Mouse (Mus musculus) C2C12 (cell line): ENCODE measurements at regions not wholly inside any gene's neighbourhood (a gene's known extent, or its start where the extent isn't known, plus 50 kb on each side); places are given as distances from the start of the nearest gene placed in this dataset.

ENCODE experiments used
- CEBPB ChIP-seq: IDR thresholded peaks from one replicate; pipeline ENCODE4 v1.6.1; 2011; ENCODE audit warnings: low read depth, mild to moderate bottlenecking, control low read depth, moderate library complexity
- CTCF ChIP-seq: IDR thresholded peaks from one replicate; pipeline ENCODE4 v1.5.1; 2011; ENCODE audit not compliant: control insufficient read depth, insufficient read depth, insufficient read length
- MAX ChIP-seq: IDR thresholded peaks from one replicate; pipeline ENCODE4 v1.6.1; 2011; ENCODE audit warnings: mild to moderate bottlenecking, control low read depth
- MYOD1 ChIP-seq: IDR thresholded peaks from one replicate; pipeline ENCODE4 v1.6.1; 2011; ENCODE audit warnings: low read depth; ENCODE audit not compliant: control insufficient read depth, insufficient read length
- MYOG ChIP-seq: IDR thresholded peaks from one replicate; pipeline ENCODE4 v1.6.1; 2011; ENCODE audit not compliant: control insufficient read depth, insufficient read length; ENCODE audit errors: extremely low read depth
- USF1 ChIP-seq: IDR thresholded peaks from one replicate; pipeline ENCODE4 v1.6.1; 2011; ENCODE audit warnings: low read depth, mild to moderate bottlenecking, control low read depth, moderate library complexity

- TF ChIP-seq MAX: no peak
- no peak for TF ChIP-seq CEBPB
- TF ChIP-seq CTCF: no peak
- TF ChIP-seq MYOD1: no peak
- TF ChIP-seq MYOG: no peak
- no peak for TF ChIP-seq USF1
Observed at GRCm38 (mm10) chr3:127948898-127949620, 52.9 kb upstream of the Fam241a start.
